Mouse (Mus musculus): ENCODE measurements around the gene Hnrnpu.

DNA sequence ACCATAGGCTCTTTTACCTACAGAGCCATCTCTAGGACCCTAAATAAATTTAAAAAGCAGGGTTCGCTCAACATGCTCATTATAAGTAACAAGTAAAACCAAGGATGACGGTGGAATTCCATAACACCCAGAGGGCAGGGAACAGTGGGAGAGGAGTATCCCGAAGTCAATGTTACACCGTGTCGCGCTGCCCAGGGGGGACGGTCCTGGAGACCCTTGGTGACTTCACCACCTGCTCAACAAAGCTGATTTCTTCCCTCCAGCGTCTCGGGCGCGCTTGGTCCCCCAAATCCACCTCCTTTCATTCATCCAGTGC, 61.9 kb downstream of the Hnrnpu start:
- TF ChIP-seq POLR2A (IDR thresholded peaks at IDR 0.05; ENCODE audit: insufficient read depth, low read depth, low read length), result no peak
- TF ChIP-seq CTCF (IDR thresholded peaks at IDR 0.05), result no peak
- TF ChIP-seq EP300 (IDR thresholded peaks at IDR 0.05; ENCODE audit: insufficient read depth, low read depth, low read length), result no peak
